Mouse (Mus musculus) left cerebral cortex, adult 9 months (tissue): ENCODE results near the gene Aldh3a2.
"Not testable (repeated sequence)": the region's sequence is repeated elsewhere in the genome, so short reads cannot be mapped to it uniquely, and the experiment has no call there.

Source experiments
- DNase-seq, 2 experiments: peaks; one replicate each; pipeline ENCODE4 v3.0.0; 2022; ENCODE audit warnings: low spot score in 2 of 2

The Aldh3a2 gene

GRCm38 (mm10) chr11:61266551-61267533 lies at the start of gene Aldh3a2:
Gene Aldh3a2 (minus strand): TSS chr11:61267464.
- DNase-seq: peak; percentile 83 to 93

- no peak for DNase-seq
Observed at GRCm38 (mm10) chr11:61316864-61317263, 49.6 kb upstream of the Aldh3a2 start.

GRCm38 (mm10) chr11:61310321-61310720 lies 43.1 kb upstream of the Aldh3a2 start:
- no peak for DNase-seq

GRCm38 (mm10) chr11:61309831-61310230 lies 42.6 kb upstream of the Aldh3a2 start:
- no peak for DNase-seq

GRCm38 (mm10) chr11:61307795-61308194 lies 40.5 kb upstream of the Aldh3a2 start:
- DNase-seq: no peak

GRCm38 (mm10) chr11:61305377-61305776 lies 38.1 kb upstream of the Aldh3a2 start:
- DNase-seq: peak in 1 of 2 experiments; percentile 51

- DNase-seq: not testable (repeated sequence)
Observed at GRCm38 (mm10) chr11:61304535-61304934, 37.3 kb upstream of the Aldh3a2 start.

GRCm38 (mm10) chr11:61300716-61301392 lies 33.6 kb upstream of the Aldh3a2 start:
- DNase-seq: no peak

- DNase-seq: no peak
Observed at GRCm38 (mm10) chr11:61300205-61300604, 32.9 kb upstream of the Aldh3a2 start.

- DNase-seq: no peak
Observed at GRCm38 (mm10) chr11:61297901-61298300, 30.6 kb upstream of the Aldh3a2 start.

GRCm38 (mm10) chr11:61297326-61297725 lies 30.1 kb upstream of the Aldh3a2 start:
- DNase-seq: no peak

- DNase-seq: no peak
Observed at GRCm38 (mm10) chr11:61296556-61296955, 29.3 kb upstream of the Aldh3a2 start.

- DNase-seq: no peak
Observed at GRCm38 (mm10) chr11:61295556-61295955, 28.3 kb upstream of the Aldh3a2 start.

GRCm38 (mm10) chr11:61294431-61294830 lies 27.2 kb upstream of the Aldh3a2 start:
- DNase-seq: no peak

GRCm38 (mm10) chr11:61293251-61293650 lies 26.0 kb upstream of the Aldh3a2 start:
- no peak for DNase-seq

- DNase-seq: peak in 1 of 2 experiments; percentile 8
Observed at GRCm38 (mm10) chr11:61284323-61284722, 17.1 kb upstream of the Aldh3a2 start.

- no peak for DNase-seq
Observed at GRCm38 (mm10) chr11:61283414-61284049, 16.3 kb upstream of the Aldh3a2 start.

- DNase-seq: no peak
Observed at GRCm38 (mm10) chr11:61278445-61279077, 11.3 kb upstream of the Aldh3a2 start.

- no peak for DNase-seq
Observed at GRCm38 (mm10) chr11:61277937-61278336, 10.7 kb upstream of the Aldh3a2 start.

- no peak for DNase-seq
Observed at GRCm38 (mm10) chr11:61276482-61276881, 9.2 kb upstream of the Aldh3a2 start.

GRCm38 (mm10) chr11:61275106-61275505 lies 7.8 kb upstream of the Aldh3a2 start:
- DNase-seq: no peak

GRCm38 (mm10) chr11:61274421-61274820 lies 7.2 kb upstream of the Aldh3a2 start:
- no peak for DNase-seq
